Mouse (Mus musculus): ENCODE measurements around the gene Rtp3.

DNA sequence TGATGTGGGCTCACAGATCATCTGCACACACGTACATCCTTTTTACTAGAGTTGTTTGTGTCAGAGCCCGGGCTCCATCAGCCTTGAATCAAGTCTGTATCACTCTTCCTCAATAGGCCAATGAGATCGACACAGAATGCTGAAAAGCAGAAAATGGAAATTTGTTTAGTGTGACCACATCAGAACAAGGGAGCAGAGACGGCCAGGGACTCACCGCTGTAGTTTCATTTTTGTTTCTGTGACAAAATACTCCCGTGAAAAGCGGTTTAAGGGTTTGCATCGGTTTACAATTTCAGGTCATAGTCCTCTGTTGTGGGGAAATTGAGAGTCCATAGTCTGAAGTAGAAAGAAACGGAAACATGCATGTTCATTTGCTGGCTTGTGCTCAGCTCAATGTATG, 12.9 kb upstream of the Rtp3 start:
- TF ChIP-seq CTCF (IDR thresholded peaks at IDR 0.05; ENCODE audit: extremely low read depth, insufficient read depth, insufficient read length, insufficient replicate concordance), result no peak
- TF ChIP-seq POLR2A (IDR thresholded peaks at IDR 0.05; ENCODE audit: low read depth, low read length), result no peak

All from spleen, adult 2 months (tissue).